Mouse (Mus musculus): ENCODE measurements around the gene Scube1.

Scube1 gene

DNA sequence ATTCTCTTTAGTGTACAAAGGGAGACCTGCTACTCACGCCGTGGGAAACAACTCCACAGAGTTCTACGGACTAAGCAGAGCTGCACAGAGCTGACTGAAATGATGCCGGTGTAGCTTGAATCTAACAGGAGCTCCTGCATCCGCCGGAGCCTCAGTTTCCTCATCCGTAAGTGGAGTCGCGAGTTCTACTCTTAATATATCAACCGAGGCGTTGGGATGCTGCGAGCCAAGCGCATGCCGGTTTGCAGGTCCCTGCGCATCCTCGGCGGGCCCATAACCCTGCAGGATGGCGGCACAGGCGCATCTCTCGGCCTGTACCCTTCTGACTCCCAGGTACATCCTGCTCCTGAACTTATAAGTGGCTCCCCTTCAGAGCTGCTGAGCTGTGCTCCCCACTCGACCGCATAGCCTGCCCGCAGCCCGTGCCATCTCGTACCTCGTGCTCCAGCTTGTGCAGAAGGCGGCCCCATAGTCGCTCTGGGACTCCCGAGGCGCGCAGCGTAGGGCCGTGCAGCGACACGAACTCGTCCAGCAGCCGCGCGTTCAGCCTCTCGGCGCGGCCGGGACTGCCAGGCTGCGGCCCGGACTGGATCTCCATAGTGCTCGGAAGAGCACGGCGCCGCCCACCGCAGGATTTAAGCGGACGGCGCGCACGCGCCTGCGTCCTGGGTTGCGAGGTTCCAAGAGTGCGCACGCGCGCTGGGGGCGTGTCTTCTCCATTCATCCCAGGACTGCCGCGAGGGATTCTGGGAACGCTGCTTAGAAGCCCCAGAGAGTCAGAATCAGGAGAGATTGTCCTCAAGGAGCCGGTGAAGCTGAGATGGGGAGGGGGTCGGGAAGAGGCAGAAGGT, 130.1 kb downstream of the Scube1 start, which contains the start of gene Ttll12:
Gene Ttll12, minus strand, starts transcription at position 645 of the 851 bp plus-strand sequence.
- DNase-seq = peak; percentile 96

DNA sequence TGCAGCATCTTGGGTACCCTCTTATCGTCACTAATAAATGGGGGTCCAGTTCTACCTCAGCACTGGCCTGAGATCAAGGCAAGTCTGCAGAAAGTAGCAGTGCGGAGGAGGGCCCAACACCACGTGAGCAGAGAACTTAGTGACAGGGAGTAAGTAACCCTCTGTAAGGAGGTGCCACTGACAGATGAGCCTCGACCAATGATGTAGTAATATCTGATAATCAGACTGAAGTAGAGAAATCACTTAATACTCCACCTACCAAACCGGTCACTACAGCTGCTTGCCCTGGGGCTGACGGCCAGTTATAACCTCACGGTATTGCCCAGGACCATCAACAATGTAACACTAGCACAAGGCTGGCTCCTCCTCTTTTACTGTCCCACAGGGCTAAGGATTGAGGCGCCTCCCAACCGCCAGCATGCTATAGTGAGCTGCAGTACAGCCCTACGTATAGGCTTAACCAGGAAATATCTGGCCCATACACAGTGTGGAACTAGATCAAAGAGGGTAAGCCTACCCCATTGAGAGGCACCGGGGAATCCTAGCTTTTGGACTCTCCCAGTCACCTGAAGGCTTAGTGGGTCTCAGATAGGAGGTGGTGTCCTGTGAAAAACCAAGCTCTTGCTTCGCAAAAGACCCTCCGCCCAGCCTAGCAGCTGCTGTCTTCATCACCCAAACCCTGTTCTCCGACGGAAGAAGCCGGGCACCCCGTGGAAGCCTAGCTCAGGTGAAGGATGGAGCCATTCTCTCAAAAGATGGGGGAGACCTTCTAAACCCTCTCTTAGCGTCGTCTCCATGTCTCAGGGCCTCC, 130.9 kb downstream of the Scube1 start:
- DNase-seq = no peak

DNA sequence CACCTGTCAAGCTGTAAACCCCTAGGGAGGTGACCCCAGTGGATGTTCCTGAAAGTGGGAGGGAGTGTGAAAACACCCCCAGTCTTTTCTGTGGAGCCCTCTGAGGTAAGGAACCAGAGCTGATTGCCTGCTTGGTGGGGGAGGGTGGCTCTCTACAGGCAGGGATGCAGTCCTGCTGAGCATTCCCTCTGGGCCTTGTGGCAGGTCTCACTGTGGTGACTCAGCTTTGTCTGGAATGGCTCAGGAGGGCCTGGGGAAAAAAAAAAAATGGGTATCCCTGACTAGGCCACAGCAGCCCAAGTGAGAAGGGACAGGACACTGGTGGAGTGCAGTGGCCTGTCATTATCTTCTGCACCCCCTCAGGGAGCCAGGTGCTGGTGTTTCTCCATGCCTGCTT, 131.6 kb downstream of the Scube1 start:
- DNase-seq = no peak

DNA sequence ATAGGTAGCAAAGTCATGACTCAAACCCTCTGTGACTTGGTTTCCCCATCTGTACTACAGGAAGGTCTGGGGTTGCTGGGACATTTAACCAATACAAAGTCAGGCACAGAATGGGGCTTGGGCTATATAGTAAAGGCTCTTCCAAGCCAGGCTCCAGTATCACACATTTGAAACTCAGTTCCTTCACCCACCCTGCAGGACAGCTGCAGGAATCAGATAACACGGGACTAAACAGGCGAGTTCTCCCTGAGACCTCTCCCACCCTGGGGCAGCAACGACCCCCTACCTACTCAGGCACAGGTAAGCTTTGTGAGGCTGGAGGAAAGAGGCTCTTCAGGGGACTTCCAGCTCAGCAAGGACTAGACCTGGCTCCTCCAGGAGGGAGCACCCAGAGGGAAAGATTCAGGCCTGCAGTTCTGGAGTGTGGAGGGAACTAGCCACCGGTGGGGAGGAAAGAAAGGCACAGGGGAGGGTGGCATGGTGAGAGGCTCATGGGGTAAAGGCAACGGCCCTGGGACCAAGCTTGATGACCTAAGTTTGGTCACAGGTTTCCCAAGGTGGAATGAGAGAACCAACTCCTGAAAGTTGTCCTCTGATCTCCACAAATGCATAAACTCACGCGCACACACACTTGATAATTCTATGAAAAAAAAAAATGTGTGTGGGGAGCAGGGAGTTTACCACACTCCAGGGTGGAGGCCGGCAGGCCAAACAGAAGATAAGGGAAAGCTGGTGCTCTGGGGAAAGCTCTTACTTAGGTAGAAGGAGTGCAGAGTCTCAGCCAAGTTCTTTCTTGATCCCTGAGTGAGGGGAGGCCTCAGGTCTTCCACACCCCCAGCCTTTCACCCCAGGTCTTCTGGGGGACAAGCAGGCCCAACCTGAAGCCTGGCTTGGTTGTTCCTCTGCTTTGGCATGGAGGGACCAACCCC, 132.3 kb downstream of the Scube1 start:
- no peak for DNase-seq

DNA sequence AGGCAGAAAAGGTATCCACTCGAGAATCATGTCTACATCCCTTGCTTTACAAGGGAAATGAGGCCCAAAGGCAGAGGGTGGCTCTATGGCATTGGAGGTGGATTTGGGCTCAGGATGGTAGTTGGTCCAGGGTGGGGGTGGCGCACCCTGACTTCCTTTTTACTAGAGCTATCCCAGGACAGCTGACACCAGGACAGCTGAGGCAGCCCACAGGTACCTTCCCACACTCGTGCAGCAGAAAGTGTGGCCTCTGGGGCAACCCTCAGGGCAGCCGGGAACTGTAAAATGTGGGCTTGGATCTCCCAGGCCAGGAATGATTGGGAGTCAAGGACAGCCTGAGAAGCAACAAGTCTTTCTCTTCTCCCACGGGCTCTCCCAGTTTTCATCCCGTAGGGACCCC, 133.1 kb downstream of the Scube1 start:
- DNase-seq = no peak

DNA sequence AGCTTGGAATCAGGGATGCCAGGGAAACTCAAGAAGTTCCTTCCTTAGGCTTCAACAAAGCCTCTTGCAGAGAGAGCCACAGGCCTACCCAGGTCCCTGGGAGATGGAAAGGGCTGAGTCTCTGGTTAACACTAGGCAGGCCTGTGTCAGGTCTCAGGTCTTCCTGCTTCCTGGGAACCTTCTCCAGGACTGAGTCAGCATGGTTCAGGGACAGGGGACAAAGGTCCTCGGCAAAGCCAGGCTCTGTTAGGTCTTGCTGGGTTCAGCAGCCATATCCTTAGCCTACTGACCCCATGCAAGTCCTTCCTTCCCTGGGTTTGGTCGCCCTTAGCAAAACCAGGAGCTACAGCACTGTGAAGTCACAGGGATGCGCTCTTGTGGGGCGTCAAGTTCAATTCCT, 134.0 kb downstream of the Scube1 start:
- no peak for DNase-seq

DNA sequence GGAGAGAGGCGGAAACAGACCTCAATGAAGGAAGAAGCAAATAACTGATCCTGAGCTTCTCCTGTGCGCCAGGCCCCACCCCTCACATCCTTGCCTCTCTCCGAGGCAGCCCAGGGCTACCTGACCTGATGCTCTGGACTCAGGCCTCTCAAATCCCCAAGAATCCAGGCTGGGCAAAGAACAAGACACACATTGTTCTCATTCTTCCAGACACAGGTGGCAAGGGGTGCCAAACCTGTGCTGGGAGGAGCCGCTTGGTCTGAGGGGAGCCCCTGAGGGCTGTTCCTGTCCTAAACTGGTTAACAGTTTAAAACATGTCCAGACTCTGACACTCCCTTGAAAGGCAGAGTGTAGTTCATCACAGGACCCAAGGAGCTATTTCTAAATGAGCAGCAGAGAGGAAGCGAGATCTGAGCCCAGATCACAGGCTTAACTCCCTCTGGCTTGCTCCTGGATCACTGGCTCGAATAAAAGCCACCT, 140.0 kb downstream of the Scube1 start:
- DNase-seq = no peak

DNA sequence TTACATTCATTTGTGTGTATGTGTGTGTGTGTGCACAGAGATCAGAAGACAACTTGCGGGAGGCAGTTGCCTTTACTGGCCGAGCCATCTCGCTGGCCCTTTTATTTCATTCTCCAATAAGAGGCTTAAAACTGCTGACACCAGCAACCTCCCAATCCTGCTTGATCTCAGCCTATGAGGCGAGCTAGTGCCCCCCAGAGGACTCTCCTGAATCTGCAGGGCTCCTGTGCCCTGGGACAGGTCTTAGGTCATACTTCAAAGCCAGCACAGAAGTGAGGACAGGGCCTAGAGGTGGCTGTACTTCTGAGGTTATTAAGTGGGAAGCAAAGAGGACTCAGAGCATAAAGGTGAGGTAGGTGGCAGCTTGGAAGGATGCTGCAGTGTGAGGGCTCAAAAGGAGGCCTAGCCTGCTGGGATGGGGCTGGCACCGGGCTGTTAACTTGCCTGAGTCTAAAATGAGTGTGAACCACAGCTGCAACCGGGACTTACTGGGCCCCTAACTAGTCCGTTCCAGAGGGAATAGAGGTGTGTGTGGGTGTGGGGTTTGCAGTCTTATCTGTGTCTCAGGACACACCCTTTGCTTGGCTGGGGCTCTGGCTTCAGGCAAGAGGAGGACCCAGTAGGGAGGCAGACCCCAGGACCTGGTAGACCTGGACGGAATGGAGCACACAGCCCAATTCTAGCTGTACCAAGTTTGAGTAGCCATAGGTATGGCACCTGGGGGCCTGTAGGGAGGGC, 141.2 kb downstream of the Scube1 start:
- DNase-seq = peak in 1 of 2 experiments; percentile 24

DNA sequence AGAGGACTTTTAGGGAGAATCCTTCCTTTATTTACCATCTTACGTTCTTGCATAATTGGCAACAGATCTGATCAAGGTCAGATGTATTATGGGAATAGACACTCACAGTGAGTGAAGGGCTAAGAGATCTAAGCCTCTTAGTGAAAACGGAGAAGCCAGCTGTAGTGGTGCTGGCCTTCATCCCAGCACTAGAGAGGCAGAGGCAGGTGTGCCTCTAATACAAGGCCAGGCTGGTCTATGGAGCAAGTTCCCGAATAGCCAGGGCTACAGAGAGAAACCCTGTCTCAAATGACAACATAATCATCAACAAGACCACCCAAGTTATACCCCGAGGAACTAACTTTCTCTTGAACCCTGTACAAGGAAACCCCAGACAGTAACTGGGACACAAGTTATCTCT, 141.9 kb downstream of the Scube1 start:
- no peak for DNase-seq

DNA sequence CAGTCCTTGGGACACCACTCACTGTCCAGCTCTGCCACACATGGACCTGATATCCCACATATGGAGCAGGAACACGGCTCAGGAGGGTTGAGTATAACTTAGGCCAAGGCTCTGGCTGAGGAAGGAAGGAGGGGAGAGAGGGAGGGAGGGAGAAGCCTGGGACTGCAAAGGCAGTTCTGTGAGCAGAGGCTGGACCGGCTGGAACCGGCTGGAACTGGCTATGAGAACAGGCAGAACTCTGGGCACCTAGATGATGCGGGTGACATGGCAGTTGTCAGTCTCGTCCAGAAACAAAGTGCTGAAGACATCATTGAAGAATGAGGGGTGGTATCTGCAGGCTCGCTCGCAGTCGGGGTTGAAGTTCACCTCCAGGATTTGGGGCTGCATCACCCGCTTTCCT, 148.2 kb downstream of the Scube1 start:
- DNase-seq = no peak

DNA sequence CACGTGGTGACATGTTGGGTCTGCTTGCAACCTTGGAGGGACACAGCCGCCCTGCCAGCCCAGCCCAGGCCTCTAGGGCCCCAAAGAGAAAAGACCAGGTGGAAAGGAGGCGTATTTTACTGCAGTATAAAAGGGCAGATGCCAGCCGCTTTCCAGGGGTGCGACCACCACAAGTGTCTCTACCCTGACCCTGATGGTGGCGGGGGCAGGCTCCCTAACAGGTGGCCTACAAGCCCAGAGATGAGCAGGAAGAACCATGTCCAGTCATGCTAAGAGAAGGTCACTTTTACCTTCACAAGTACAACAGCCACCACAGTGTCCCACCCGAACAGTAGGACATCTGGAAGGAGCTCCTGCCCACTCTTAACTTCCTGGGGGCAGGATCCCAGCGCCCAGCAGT, 149.3 kb downstream of the Scube1 start:
- no peak for DNase-seq

DNA sequence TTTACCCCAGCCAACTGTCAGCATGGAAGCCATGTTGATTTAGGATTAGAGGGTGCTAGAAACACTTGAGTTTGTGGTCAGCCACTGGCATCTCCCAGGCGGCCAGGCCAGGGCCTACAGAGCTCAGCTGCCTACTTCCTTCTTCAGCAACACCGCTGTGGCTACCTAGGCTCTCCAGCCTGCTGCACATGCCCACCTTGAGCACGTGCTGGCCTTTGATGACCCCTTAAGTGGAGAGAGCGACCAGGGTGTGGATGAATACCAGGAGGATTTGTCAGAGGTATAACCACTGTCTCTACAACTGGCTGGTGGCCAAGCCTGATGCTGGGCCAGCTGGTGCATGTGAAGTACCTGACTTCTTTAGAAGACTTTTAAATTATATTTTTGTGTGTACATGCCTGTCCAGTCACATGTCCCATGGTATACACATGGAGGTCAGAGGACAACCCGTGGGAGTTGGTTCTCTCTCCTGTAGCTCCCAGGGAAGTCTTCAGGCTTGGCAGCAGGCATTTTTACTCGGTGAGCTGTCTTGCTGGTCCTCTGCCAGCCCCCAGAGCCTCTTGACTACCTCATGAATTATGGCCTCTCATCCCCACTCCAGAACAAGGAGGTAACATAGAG, 150.0 kb downstream of the Scube1 start:
- no peak for DNase-seq

DNA sequence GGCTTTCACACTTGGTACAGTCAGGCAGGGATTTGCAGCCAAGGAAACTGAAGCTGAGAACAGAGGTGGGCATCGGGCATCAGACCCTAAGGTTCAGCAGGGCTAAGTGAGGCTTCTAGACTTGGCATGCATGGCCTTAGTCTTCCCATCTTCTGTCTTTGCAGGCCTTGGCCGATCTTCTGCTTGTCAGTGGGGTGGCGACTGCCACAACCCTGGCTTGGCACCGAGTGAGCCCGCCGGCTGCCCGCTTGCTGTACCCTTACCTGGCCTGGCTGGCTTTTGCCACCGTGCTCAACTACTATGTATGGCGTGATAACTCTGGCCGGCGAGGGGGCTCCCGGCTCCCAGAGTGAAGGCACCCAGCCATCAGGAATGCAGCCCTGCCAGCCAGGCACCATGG, 151.2 kb downstream of the Scube1 start:
- peak; percentile 51 for DNase-seq

DNA sequence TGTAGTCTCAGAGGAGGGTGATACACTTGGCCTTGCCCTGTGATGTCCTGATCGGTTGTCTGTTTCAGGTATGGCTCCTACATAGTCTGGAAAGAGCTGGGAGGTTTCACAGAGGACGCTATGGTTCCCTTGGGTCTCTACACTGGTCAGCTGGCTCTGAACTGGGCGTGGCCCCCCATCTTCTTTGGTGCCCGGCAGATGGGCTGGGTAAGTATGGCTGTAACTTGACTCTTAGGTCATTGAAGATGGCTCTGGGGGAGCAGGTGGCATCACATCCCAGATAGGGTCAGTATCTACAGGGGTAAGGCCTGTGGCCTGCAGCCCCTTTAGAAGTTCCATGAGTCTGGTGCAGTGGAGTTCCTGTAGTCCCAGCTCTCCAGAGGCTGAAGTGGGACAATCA, 152.7 kb downstream of the Scube1 start:
- DNase-seq = no peak

DNA sequence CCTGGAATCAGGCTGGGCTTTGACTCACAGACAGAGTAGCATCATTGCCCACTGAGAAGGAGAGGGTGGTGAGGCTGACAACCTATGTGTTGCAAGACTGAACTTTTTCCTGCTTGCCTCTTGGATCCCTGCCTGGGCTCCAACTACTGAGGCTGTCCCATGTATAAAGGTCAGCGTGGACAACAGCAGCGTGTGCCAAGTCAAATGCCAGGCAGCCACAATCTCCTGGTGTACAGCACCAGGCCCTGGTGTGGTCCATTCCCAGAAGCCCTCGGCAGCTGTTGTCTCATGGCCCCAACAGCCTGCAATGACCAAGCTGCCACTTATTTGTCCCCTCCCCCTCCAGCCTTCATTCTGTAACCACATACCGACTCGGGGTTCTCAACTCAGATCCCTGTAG, 153.2 kb downstream of the Scube1 start:
- no peak for DNase-seq

DNA sequence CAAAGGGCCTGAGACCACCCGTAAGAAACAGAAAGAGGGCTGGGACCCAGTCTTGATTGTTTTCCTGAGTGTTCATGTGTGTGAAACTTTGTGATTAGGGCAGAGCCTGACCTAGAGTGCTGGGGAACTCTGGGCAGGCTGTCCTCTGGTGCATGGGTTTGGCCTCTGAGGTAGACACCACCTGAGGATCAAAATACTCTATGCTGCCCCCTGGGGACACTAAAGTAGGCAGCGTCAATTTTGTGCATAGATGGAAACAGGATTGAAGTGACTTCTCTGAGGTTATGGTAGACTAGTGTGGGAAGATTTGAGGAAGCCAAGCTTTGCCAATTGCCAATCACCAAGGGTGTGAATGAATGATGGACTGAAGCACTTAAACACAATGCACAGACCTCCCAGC, 154.2 kb downstream of the Scube1 start:
- DNase-seq = no peak

DNA sequence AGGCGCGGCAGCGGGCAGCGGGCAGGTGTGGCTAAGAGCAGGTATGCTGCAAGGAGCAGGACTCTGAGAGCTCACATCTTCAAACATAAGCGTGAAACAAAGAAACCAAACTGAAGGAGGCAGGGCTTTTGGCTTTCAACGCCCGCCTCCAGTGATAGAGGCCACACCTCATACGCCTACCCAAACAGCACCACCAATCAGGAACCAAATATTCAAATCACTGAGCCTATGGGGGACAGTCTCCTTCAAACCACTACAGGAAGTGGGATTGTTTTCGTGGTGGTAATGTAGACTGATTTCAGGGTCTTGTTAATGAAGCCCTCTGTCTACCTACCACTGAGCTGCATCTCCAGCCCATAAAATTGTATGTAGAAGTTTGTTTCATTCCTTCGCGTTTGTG, 155.1 kb downstream of the Scube1 start:
- DNase-seq = no peak

DNA sequence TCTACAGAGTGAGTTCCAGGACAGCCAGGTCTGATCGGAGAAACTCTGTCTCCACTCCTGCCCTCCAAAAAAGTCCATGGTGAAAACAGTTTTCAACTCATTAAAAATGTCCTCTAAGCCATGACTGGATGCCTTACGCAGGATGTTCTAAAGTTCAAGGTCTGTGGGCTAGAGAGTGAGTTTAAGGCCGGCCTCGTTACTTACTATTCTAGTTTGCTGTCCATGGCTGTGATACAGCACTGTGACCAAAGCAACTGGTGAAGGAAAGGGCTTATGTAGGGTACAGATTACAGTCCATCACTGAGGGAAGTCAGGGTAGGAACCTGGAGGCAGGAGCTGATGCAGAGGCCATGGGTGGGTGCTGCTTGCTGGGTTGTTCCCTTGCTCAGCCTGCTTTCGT, 156.3 kb downstream of the Scube1 start:
- no peak for DNase-seq

DNA sequence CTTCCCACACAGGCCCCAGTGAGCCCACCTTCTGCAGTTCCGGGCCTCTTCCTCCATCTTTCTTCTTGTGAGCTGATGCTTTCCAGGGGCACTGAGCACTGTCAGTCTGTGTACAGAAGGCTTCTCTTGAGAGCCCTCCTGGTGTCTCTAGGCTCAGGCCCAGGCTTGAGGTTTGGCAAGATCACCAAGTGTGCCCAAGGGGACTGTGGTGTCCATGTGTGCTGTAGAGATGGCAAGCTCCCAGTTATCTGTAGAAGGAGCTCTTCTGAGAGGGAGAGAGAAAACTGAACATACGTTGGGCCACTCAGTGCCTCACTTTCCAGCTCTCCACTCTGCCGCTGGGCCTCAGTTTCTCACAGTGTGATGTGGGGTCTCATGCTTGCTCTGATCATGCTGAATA, 157.1 kb downstream of the Scube1 start:
- no peak for DNase-seq

DNA sequence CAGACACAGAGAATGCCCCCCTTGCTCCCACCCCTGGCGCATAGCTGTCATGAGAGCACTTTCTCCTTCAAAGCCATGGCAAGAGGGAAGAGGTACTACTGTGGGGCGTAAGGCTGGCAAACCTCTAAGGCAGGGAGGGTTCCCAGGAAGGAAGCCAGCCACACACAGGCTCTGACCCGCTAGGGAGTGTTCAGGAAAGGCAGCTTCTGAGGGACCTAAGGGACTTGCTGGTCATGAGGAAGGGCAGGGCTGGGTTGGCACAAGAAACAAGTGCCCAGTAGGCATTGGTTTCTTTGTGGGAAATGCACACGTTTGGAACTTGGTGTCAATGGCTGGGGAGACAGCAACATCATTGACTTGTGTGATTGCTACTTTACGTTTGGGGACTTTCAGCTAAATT, 158.8 kb downstream of the Scube1 start:
- no peak for DNase-seq

DNA sequence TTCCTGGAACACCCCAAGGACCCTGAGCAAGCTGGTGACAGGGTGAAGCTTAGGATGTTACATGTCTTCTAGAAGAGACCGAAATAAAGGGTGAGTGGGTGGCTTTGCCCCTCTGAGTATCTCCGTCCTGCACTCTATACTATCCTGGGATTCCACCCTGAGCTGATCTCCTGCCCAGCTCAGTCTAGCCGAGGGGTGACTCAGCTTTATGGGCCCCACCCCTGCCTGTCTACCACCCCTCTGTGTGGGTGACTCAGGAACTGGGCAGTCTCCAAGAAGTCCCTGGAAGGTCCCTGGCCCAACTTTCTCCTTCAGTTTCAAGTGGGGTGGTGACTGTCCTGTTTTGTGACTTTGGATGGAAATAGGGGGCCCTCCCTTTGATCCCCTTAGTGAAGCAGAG, 159.4 kb downstream of the Scube1 start:
- no peak for DNase-seq

All from cerebellum, postnatal 36 days (tissue).